Mouse (Mus musculus): ENCODE results near the gene Pik3r5.

GRCm38 (mm10) chr11:68459021-68459420 lies 27.1 kb downstream of the Pik3r5 start:
- no peak for TF ChIP-seq CTCF (IDR thresholded peaks at IDR 0.05; ENCODE audit: control insufficient read depth, insufficient read depth, insufficient replicate concordance, low read depth, low read length)
- no peak for TF ChIP-seq POLR2A (IDR thresholded peaks at IDR 0.05; ENCODE audit: control insufficient read depth, low read depth, low read length)
